Mouse (Mus musculus) lung, postnatal 36 days (tissue): ENCODE measurements around the gene Patz1.

Source experiments
- DNase-seq: peaks from one replicate; pipeline ENCODE4 v3.0.0; 2022; ENCODE audit warnings: mixed read lengths

Gene Patz1

DNA sequence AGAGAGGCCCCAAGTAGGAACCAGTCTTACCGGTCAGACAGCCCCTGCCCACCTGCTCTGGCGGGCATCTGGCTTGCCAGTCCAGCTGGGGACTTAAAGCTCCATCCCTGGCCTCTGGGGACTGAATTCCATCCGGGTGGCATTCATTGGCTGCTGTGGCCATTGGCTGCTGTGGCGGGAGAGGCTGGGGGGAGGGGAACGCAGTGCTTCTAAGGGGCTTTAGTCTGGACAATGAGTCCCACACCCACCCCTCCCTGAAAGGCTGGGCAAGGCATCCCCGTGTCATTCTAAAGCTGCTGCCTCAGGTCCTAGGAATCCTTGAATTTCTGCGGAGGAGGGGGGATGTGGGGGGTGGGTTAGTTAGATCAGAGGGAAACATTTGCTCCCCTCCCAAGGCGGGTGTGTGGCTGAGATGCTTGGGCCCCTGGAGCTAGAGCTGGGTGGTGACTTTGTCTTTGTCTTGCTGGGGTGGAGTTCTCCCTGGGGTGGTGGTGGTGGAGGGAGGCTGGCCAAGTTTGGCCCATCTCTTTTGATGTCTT lies 4.1 kb downstream of the Patz1 start:
- peak; percentile 46 for DNase-seq

DNA sequence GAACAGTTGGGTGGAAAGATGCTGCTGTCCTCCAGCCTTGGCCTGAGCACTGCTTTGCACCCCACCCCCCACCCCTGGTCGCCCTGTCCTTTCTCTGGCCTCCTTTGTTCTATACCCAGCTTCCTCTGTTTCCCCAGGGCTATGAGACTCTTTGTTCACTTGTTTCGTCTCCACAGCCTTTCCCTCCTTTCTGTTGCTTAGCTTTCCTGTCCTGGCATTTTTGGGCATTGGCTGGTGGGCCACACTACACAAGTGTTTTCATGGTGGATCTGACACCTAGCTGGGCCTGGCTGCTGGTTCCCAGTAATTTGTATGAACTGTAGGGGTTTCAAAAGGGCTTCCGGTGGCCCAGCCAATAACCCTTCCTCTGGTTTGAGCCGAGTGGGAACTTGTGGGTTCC lies 4.7 kb downstream of the Patz1 start:
- no peak for DNase-seq

GRCm38 (mm10) chr11:3294641-3295040 lies 6.0 kb downstream of the Patz1 start:
- DNase-seq: no peak

DNA sequence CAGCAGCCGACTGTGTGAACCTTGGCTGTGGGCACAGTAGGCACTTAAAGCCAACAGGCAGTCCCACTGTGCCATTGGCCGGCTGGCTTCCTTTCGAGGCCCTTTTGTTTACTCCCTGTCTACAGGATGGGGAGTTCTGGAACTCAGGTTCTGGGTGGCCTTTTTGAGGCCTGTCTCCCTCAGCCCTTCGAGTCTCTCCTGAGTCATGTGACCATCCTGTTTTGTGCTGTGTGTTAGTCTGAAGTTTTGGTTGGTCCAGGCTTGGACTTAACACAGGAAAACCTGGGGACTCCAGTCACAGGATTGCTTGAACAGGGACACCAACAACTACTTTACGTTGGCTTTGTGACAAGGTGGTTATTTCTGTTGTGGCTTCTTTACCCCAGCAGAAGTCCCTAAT lies 7.4 kb downstream of the Patz1 start:
- no peak for DNase-seq

DNA sequence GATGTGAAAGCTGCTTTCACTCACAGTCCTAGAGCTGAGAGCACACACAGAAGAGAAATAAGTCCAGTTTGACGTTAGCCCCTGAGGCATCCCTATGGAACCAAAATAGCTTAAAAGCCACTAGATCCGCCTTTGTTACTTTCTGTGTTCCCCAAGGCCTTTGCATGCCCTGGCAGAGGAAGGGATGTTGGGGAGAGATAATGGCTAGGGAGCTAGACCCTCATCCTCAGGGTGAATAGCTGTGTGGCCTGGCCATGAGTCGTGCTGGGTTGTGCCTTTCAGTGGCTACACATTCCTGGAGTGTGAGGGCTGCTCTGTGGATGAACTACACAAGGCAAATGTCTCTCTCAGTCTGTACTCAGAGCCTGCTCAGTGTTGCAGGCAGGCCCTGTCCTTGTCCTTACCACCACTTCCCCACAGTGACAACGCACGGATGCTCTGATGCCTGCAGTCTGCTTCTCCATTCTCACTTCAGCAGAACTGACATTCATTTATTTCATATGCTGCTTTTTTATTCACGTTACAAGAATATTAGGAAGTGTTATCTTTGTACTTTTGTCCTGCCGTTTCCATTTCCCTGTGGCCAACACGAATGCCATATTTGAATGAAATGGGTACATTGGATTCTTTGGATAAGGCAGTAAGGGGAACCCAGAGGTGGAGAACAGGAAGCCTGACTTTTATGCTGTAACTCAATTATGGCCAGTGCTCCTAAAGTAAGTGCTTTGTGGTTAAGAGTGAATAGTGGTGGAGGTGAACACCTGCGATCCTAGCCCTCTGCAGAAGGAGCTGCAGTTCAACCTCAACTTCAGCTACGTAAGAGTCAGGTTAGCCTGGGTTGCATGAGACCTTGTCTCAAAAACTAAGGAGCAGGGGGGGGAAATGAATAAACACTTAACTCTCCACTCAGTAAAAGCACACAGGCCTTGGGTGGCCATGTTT lies 9.5 kb downstream of the Patz1 start:
- DNase-seq: no peak

DNA sequence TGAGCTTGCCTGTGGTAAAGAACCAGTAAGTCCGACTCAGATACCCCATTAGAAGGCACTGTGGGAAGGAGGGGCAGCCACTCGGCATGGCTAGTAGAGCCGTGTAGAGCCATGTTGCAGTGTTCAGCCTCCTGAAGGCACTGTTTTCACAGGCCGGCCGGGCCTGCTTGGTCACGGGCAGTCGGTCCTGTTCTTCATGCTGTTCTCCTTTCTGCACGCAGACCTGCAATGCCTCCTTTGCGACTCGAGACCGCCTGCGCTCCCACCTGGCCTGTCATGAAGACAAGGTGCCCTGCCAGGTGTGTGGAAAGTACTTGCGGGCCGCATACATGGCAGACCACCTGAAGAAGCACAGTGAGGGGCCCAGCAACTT lies 10.1 kb downstream of the Patz1 start:
- DNase-seq: no peak

DNA sequence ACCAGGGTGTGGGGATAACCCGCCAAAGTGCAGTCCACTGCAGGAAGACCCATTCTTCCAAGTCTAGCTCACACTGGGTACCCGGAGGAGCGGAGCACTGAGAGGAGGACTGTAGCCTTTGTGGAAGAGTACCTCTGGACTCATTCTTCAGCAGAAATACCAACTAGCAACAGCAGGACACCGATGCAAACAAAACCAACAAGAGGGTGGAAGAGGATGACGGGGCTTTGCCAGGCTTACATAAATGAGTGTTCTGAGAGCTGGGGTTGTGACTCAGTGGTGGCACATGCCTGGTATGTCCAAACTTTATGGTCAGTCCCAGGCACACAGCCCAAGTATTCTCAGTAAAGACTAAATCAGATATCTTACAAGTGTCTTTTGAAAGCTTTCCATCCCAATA lies 12.4 kb downstream of the Patz1 start:
- no peak for DNase-seq

DNA sequence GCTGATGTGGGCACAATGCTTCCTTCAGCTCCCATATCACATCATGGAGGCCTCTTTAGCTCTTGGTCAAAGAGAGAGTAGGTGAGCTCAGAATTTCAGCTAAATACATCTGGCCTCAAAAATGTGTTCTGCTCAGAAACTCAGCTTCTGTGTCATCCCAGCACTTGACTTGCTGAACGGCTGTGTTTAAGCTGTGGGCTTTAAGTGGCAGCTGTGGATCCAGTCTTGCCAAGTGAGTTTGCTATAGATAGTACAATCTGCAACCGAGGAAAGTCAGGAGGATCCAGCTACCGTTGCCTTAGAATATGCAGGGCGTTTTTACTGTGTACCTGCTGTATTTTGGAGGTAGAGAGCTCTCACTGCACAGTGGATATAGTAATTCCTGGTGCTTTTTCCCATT lies 13.7 kb downstream of the Patz1 start:
- DNase-seq: no peak

DNA sequence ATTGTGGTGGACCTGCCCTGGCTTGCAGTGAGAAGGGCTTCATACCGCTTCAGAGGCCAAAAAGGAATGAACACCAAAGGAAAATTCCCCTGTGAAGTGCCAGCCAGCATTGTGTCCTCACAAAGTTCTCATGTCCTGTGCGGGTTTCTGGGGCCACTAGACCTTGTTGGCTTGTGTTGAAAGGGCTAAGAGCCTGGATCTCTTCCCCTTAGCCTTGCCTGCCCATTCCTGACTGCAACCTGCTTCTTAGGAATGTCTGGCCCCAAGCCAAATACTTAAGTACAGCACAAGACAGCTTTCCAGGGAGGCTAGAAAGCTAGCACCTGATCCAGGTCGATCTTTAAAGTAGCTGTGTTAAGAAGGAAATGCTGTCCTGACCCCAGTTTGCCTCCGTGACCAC lies 14.1 kb downstream of the Patz1 start:
- DNase-seq: peak; percentile 86

- no peak for DNase-seq
These were observed 17.1 kb downstream of the Patz1 start for GRCm38 (mm10) chr11:3305821-3306220.

GRCm38 (mm10) chr11:3307875-3308274 lies 19.2 kb downstream of the Patz1 start:
- no peak for DNase-seq

DNA sequence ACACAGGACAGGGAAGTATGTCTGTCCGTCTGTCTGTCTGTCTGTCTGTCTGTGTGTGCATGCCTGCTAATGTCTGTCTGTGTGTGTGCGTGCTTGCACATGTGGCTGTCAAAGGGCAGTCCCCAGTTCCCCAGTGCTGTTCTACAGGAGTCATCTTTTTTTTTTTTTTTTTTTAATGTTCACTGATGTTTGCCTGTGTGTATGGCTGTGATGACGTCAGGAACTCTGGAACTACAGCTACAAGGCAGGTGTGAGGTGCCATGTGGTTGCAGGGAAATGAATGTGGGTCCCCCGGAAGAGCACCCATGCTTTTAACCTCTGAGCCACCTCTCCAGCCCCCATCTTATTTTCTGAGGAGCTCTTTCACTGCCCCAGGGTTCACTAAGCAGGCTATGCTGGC lies 21.2 kb downstream of the Patz1 start:
- no peak for DNase-seq

GRCm38 (mm10) chr11:3310789-3311585 lies 22.3 kb downstream of the Patz1 start:
- no peak for DNase-seq

DNA sequence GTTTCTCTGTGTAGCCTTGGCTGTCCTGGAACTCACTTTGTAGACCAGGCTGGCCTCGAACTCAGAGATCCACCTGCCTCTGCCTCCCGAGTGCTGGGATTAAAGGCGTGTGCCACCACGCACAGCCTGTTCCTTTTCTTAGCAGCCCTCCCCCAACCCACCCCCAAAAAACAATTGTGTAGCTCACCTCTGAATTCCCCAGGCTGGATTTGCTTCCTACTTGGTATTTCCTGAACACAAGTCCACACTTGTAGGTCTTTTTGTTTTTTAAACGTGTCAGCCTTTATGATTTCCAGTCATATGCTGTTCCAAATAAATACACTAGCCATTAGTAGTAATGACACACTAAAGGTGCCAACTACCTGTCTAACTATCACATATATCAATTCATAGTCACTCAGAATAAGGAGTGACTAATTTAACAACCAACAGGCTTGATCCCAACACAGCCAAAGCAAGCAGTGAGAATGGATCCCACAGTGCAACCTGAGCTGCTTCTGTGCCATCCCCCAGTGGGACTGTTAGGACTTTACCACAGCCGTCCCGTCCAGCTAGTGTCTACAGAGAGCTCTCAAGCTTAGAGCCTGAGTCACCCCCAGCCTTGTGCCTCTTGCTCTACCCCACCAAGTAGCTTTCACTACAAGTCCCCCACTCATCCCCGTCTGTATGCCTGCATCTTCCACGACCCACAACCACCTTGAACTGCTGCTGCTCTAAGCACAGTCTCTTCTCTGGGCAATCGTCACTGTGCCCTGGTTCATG lies 23.1 kb downstream of the Patz1 start:
- DNase-seq: no peak

- no peak for DNase-seq
These were observed 24.6 kb downstream of the Patz1 start for GRCm38 (mm10) chr11:3313294-3313693.

- peak; percentile 91 for DNase-seq
These were observed 25.5 kb downstream of the Patz1 start for GRCm38 (mm10) chr11:3314148-3314547.

DNA sequence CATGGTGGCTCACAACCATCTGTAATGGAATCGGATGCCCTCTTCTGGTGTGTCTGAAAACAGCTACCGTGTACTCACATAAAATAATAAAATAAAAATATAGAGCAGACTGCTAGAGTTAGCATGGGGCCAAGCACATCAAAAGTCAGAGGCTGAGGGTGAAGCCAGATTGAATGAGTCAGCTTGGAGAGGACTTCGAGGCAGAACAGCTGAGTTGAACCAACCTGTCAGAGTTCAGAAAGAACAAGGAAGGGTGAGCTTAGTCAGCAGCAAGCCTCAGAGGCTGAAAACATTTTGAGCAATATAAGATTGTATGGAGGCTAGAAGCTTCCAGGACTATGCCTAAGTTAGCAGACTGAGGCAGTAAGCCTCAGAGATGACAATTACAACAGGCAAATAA lies 29.6 kb downstream of the Patz1 start:
- no peak for DNase-seq

DNA sequence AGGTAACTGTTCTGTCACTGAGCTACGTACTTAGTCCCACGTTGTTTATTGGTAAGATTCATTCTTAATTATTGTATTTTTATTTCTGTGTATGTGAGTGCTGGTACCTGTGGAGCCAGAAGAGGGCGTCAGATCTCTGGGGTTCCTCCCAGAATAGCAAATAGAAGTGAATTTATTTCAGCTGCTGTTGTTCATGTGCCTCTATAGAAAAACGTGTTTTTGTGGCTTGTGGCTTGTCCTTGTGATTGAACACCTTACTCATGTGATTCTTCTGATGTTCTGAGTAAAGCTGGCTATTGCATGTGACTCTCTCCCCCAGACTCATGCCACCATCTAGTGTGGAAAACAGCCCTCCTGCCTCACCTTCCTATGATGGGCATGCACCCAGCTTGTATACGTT lies 39.6 kb downstream of the Patz1 start:
- DNase-seq: no peak

- no peak for DNase-seq
These were observed 40.4 kb downstream of the Patz1 start for GRCm38 (mm10) chr11:3328806-3329775.

- no peak for DNase-seq
These were observed 41.3 kb downstream of the Patz1 start, which contains the start of gene Pik3ip1 for GRCm38 (mm10) chr11:3329891-3330451. Gene Pik3ip1 (plus strand): TSS chr11:3330401.

GRCm38 (mm10) chr11:3330566-3330965 lies 41.9 kb downstream of the Patz1 start:
- DNase-seq: peak; percentile 95
